Mouse (Mus musculus) lung, embryonic 15.5 days (tissue): ENCODE measurements around the gene Tssc4. TPM values are rescaled to one million over a fixed set of nuclear protein-coding genes. Genes with fewer than 3 reads are reported as not detected.

ENCODE experiments used
- ATAC-seq: fragments of 200-750 bp; cut with Nextera tagmentation; 2 replicates; pipeline ENCODE4 v1.8.0; 2017; ENCODE audit warnings: moderate number of reproducible peaks, borderline replicate concordance; ENCODE audit not compliant: low FRiP score, low TSS enrichment; ENCODE audit errors: extremely low read depth
- H3K27ac ChIP-seq: fragments of 300-500 bp; sonication (generic); 2 replicates; pipeline ENCODE4 v1.5.1; 2015; ENCODE audit warnings: moderate library complexity, mild to moderate bottlenecking, inconsistent platforms
- H3K27me3 ChIP-seq: fragments of 300-500 bp; sonication (generic); 2 replicates; pipeline ENCODE4 v1.6.1; 2015; ENCODE audit warnings: inconsistent platforms
- H3K36me3 ChIP-seq: fragments of 300-500 bp; sonication (generic); 2 replicates; pipeline ENCODE4 v1.6.1; 2015; ENCODE audit warnings: inconsistent platforms
- H3K4me1 ChIP-seq: fragments of 300-500 bp; sonication (generic); 2 replicates; pipeline ENCODE4 v1.6.1; 2015; ENCODE audit warnings: inconsistent platforms
- H3K4me2 ChIP-seq: fragments of 300-500 bp; sonication (generic); 2 replicates; pipeline ENCODE4 v1.6.1; 2015; ENCODE audit warnings: inconsistent platforms, mild to moderate bottlenecking, moderate library complexity
- H3K4me3 ChIP-seq: fragments of 300-500 bp; sonication (generic); 2 replicates; pipeline ENCODE4 v1.5.1; 2015; ENCODE audit warnings: mild to moderate bottlenecking, inconsistent platforms
- H3K9ac ChIP-seq: fragments of 300-500 bp; sonication (generic); 2 replicates; pipeline ENCODE4 v1.6.1; 2015; ENCODE audit warnings: inconsistent platforms
- H3K9me3 ChIP-seq: fragments of 300-500 bp; sonication (generic); 2 replicates; pipeline ENCODE4 v1.6.1; 2016; ENCODE audit warnings: inconsistent platforms
- WGBS: fragments of 180-500 bp; shearing (Covaris S2); methylation state at CpG from one replicate; pipeline ENCODE4 v1.1.7; 2015; 5-methylcytosine and 5-hydroxymethylcytosine counted together
- polyA plus RNA-seq: library from polyadenylated mRNA; unstranded; fragments of >200 nt; fragmentation: Nextera tagmentation; extraction: Ambion mirVana; gene quantifications from 2 replicates; pipeline ENCODE4 v1.2.1, GENCODE M21; 2015

Tssc4 gene
- polyA plus RNA-seq, result 105 and 107 TPM in 2 replicates

DNA sequence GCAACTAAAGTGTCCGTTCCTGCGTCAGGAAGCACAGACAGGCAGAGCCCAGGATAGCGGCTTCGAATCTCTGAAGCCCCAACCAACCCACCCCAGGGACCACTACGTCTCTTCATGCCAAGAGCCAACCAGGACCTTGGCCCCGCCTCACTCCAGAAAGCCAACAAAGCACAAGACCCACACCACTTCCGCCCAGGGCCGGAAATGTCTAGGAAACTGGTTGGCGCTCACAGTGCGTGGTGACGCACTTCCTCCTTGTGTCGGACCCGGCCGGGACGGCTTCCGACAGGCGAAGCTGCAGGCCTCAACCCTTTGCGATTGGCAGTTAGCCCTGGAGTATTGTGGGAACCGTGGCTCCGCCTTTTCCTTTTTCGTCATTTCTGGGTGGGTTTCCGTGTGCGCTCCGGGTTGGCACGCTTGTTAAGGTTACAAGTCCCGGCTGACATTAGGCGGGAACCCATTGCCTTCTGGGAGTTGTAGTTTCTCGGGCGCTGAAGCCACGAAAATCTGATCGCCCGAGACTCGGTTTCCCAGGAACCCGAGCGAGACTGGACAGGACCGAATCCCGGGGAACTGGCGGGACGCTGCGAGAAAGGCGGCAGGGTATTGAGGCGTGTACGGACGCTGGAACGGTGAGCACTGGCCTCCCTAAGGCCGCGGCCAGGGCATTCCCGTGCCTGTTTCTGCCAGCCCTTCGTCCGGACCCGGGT, at the start of gene Tssc4:
Tssc4 (plus strand) TSS at position 368 of the 710 bp plus-strand sequence.
- no peaks in the 10 kb centered on the region for H3K9me3 ChIP-seq
- ATAC-seq, result peak; percentile 94
- H3K4me1 ChIP-seq, result peaks cover 24% of the 10 kb centered on the region
- peak within 1 kb of the TSS; percentile 98 for H3K4me2 ChIP-seq
- WGBS, result under 1% methylated on average over 51 of the region's 51 CpGs
- peaks cover 44% of the 10 kb centered on the region for H3K36me3 ChIP-seq
- H3K4me3 ChIP-seq, result peak within 1 kb of the TSS; percentile 88
- H3K9ac ChIP-seq, result peak within 1 kb of the TSS; percentile 96
- peak within 1 kb of the TSS; percentile 95 for H3K27ac ChIP-seq
- H3K27me3 ChIP-seq, result no peaks in the 10 kb centered on the region

DNA sequence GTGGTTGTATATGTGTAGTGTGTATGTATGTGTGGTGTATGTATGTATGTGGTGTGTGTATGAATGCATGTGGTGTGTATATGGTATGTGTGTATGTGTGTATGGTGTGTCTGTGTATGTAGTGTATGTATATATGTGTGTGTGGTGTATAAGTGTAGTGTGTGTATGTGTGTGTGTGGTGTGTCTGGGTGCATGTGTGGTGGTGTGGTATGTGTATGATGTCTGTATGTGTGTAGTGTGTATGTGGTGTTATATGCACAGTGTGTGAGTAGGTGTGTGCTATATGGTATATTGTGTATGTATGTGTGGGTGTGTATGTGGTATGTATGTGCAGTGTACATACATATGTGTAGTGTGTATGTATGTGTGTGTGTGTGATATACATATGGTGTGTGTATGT, 49.0 kb upstream of the Tssc4 start:
- no peak overlapping the region for H3K9ac ChIP-seq
- no peak overlapping the region for H3K4me3 ChIP-seq
- peaks cover 28% of the 10 kb centered on the region for H3K4me1 ChIP-seq
- H3K27ac ChIP-seq, result no peak overlapping the region
- no peak for ATAC-seq
- no peak overlapping the region for H3K4me2 ChIP-seq
- H3K27me3 ChIP-seq, result no peaks in the 10 kb centered on the region
- no peaks in the 10 kb centered on the region for H3K9me3 ChIP-seq
- H3K36me3 ChIP-seq, result no peaks in the 10 kb centered on the region

DNA sequence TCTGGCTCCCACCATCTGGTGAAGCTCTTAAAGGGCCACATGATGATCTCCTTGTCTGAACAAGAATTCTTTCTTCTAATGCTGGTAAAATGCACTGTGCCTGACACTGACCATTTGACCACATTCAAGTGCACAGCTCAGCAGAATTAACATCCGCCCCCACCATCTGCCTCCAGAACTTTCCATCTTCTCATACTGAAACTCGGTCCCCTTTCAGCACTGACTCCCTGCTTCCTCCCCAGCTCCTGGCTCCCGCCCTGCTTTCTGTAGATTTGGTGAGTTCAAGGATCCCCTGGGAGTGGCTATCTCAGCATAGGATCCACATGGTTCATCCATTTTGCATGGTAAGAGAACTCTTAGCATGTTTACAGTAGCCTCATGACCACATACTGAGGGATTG, 48.3 kb upstream of the Tssc4 start:
- no peaks in the 10 kb centered on the region for H3K9me3 ChIP-seq
- no peak overlapping the region for H3K4me2 ChIP-seq
- H3K9ac ChIP-seq, result no peak overlapping the region
- WGBS, result 77% methylated on average over 3 of the region's 3 CpGs
- H3K4me3 ChIP-seq, result no peak overlapping the region
- no peaks in the 10 kb centered on the region for H3K27me3 ChIP-seq
- H3K27ac ChIP-seq, result no peak overlapping the region
- peaks cover 21% of the 10 kb centered on the region for H3K4me1 ChIP-seq
- no peak for ATAC-seq
- no peaks in the 10 kb centered on the region for H3K36me3 ChIP-seq

DNA sequence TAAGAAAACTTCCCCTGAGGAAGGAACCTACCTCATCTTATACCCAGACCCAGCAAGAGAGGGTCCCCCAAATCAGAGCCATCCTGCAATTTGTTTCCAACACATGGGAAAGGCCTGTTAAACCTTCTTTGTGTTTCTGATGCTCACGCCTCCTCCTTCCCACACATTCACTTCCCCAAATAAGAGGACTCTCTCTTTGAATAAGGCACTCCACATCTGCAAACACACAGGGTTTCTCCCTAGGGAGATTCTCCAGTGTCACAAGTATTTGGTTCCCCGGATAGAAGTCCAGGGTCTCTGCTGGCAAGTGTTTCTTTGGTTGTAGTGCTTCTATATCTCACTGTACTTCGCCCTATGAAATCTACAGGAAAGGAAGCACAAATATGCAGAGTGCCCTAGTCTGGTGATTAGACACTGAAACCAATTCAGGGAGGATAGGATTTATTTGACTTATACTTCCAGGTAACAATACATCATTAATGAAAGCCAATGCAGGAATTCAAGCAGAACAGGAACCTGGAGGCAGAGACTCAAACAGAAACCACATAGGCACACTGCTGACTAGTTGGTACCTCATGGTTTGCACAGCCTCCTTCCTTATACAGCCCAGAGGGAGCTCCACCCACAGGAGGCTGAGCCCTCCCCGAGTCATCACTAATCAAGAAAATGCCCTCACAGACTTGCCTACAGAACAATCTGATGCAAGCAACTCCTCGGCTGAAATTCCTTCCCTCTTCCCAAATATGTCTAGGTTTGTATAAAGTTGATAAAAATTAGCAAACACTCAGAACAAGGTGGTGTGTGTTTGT, 47.5 kb upstream of the Tssc4 start:
- H3K36me3 ChIP-seq, result no peaks in the 10 kb centered on the region
- H3K9me3 ChIP-seq, result no peaks in the 10 kb centered on the region
- H3K4me2 ChIP-seq, result no peak overlapping the region
- no peak for ATAC-seq
- H3K27ac ChIP-seq, result no peak overlapping the region
- 45% methylated on average over 5 of the region's 5 CpGs for WGBS
- peaks cover 13% of the 10 kb centered on the region for H3K4me1 ChIP-seq
- no peak overlapping the region for H3K4me3 ChIP-seq
- H3K27me3 ChIP-seq, result no peaks in the 10 kb centered on the region
- no peak overlapping the region for H3K9ac ChIP-seq

DNA sequence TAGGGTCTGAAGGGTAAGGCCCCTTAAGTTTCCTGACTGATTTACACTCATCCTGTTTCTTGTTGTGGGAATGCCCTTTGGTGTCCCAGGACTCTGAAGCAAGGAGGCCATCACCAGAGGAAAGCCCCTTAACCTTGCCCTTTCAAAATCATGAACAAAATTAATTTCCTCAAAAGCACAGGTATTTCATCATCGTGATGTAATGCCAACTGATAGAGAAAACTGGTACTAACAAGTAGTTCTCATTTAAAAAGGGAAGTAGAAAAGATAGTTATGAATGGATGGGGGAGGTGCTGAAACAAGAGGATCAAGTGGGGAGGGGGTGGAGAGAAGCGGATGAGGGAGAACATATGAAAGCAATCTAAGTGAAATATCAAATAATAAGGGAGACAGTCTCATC, 45.5 kb upstream of the Tssc4 start:
- Histone ChIP-seq H3K27me3 (no peaks in the 10 kb centered on the region), H3K27ac (no peak overlapping the region), H3K4me2 (no peak overlapping the region), H3K9me3 (no peaks in the 10 kb centered on the region), H3K4me3 (no peak overlapping the region), H3K36me3 (no peaks in the 10 kb centered on the region), H3K4me1 (peaks cover 11% of the 10 kb centered on the region), H3K9ac (no peak overlapping the region)
- ATAC-seq, result no peak
- 92% methylated on average over 2 of the region's 2 CpGs for WGBS

DNA sequence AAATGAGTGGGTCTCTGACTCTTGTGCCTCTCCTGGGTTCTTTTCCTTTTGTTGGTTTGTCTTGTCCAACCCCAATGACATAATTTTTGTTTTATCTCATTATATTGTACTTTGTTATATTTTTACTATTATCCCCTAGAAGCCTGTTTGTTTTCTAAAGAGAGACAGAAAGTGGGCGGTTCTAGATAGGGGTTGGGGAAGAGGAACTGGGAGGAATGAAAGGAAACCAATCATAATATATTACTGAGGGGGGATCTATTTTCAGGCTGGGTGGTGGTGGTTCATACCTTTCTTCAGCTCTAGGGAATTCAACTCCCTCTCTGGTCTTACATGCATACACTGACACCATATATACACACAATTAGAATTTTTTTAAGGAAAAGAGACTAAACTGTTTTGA, 44.8 kb upstream of the Tssc4 start:
- no peak overlapping the region for H3K4me3 ChIP-seq
- no peak overlapping the region for H3K4me2 ChIP-seq
- H3K9me3 ChIP-seq, result no peaks in the 10 kb centered on the region
- WGBS, result 98% methylated on average over 1 of the region's 1 CpGs
- no peak overlapping the region for H3K27ac ChIP-seq
- H3K4me1 ChIP-seq, result peaks cover 11% of the 10 kb centered on the region
- H3K36me3 ChIP-seq, result no peaks in the 10 kb centered on the region
- H3K9ac ChIP-seq, result no peak overlapping the region
- no peaks in the 10 kb centered on the region for H3K27me3 ChIP-seq
- ATAC-seq, result no peak

DNA sequence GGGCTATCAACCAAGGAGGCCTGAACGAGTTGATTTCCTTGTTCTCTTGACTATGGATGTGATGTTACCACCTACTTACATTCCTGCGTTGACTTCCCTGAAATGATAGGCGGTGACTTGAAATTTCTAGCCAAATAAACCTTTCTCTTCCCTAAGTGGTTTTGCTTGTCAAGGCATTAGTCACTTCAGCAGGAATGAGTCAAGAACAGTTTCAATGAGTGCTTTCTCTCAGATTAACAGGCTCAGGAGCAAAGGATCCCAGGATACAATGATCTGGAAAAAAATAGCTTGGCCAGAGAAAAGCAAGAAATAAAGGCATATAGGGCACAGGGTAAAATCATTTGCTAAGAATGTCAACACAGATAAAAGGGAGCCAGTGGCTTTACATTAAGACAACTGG, 43.6 kb upstream of the Tssc4 start:
- Histone ChIP-seq H3K4me3 (no peak overlapping the region), H3K9ac (no peak overlapping the region), H3K4me1 (peaks cover 11% of the 10 kb centered on the region), H3K4me2 (no peak overlapping the region), H3K9me3 (no peaks in the 10 kb centered on the region), H3K36me3 (no peaks in the 10 kb centered on the region), H3K27ac (no peak overlapping the region), H3K27me3 (no peaks in the 10 kb centered on the region)
- 85% methylated on average over 3 of the region's 3 CpGs for WGBS
- no peak for ATAC-seq

DNA sequence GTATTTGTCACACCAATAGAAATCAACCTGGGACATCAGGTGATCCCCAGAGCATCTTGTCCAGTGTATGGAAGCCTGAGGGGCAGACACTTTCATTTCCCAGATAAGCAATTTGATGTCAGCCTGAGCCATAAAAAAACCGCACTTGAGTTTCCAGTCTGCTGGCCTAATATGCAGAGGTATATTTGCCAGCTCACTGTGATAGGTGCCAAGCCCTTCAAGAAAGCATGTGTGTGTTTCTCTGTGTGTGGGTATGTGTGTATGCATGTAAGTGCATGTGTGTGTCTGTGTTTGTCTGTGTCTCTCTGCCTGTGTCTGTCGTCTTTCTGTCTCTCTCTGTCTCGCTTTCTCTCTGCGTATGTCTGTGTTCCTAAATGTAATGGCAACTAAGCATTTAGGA, 41.9 kb upstream of the Tssc4 start:
- Histone ChIP-seq H3K9ac (no peak overlapping the region), H3K4me2 (no peak overlapping the region), H3K36me3 (no peaks in the 10 kb centered on the region), H3K4me1 (peaks cover 5% of the 10 kb centered on the region; the same call in 1 of the 2 replicates), H3K27me3 (no peaks in the 10 kb centered on the region), H3K27ac (no peak overlapping the region), H3K4me3 (no peak overlapping the region), H3K9me3 (no peaks in the 10 kb centered on the region)
- no peak for ATAC-seq
- 77% methylated on average over 4 of the region's 4 CpGs for WGBS

DNA sequence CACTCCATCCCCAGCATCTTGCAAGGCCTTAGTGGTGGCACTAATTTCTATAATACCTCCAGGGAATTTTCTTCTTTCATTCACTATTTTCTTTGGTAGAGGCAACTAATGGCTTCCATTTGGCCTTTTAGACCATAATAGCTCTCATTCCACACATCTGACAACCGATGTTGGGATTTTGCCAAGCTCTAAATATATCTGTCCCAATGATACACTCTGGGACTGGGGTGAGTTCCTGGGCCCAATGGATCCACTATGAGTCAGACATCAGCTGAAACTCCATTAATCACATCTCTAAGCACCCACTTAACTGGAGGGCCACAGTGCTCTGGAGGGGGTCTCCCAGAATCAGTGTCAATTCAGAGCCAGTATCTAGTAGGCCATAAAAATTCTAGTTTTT, 37.2 kb upstream of the Tssc4 start:
- H3K4me3 ChIP-seq, result no peak overlapping the region
- no peaks in the 10 kb centered on the region for H3K36me3 ChIP-seq
- H3K9me3 ChIP-seq, result no peaks in the 10 kb centered on the region
- no peak for ATAC-seq
- WGBS, result 43% methylated on average over 1 of the region's 1 CpGs
- H3K4me1 ChIP-seq, result peaks cover 5% of the 10 kb centered on the region; the same call in 1 of the 2 replicates
- H3K27ac ChIP-seq, result no peak overlapping the region
- H3K4me2 ChIP-seq, result no peak overlapping the region
- no peaks in the 10 kb centered on the region for H3K27me3 ChIP-seq
- no peak overlapping the region for H3K9ac ChIP-seq

DNA sequence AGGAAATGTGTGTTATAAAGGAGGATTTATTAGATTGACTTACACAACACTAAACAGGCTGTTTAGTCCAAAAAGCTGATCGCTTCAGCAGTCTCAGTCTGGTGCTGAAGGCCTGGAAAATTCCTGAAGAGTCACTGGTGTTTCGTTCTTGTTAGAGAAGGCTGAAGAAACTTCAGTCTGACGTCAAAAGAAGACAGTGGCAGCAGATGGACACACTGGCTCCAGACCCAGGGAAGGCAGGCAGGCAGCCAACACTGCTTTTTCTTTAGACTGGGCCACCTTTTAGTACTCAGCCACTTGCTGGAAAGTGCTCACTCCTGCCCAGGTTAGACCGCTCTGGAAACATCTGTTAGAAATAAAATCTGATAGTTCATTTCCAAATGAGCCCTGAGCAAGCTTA, 35.5 kb upstream of the Tssc4 start:
- no peak for ATAC-seq
- WGBS, result 70% methylated on average over 4 of the region's 4 CpGs

DNA sequence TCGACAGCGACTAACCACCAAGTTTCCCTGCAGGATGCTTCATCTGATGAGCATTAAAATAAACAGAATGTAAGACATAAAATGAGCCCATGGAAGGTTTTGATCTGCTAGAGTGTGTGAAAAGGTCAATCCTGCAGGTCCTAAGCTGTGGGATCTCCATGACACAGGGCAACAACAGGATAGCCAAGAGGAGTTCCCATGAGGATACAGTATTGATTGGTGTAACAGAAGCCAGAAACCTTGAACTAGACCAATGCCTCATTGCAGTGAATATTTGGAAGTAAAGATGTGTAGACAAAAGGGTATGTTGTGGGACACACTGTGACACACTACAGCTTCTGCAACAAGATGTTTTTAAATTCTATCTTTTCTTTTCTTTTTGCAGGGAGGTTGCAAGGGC, 34.9 kb upstream of the Tssc4 start:
- 95% methylated on average over 2 of the region's 2 CpGs for WGBS
- H3K36me3 ChIP-seq, result no peaks in the 10 kb centered on the region
- no peak overlapping the region for H3K4me3 ChIP-seq
- no peaks in the 10 kb centered on the region for H3K27me3 ChIP-seq
- H3K4me1 ChIP-seq, result no peaks in the 10 kb centered on the region
- H3K4me2 ChIP-seq, result no peak overlapping the region
- no peak overlapping the region for H3K27ac ChIP-seq
- no peaks in the 10 kb centered on the region for H3K9me3 ChIP-seq
- ATAC-seq, result no peak
- no peak overlapping the region for H3K9ac ChIP-seq

More for the DNA sequence above, 35.5 kb upstream of the Tssc4 start:
- Histone ChIP-seq H3K4me2 (no peak overlapping the region), H3K9ac (no peak overlapping the region), H3K4me1 (no peaks in the 10 kb centered on the region), H3K27ac (no peak overlapping the region), H3K9me3 (no peaks in the 10 kb centered on the region), H3K27me3 (no peaks in the 10 kb centered on the region), H3K36me3 (no peaks in the 10 kb centered on the region), H3K4me3 (no peak overlapping the region)
